Mouse (Mus musculus): ENCODE data around the gene Il1rl1.

GRCm38 (mm10) chr1:40476756-40477155 is 47.4 kb downstream of the Il1rl1 start:
- TF ChIP-seq CTCF (IDR thresholded peaks at IDR 0.05; ENCODE audit: insufficient read depth, low read length) (no peak), POLR2A (IDR thresholded peaks at IDR 0.05; ENCODE audit: borderline replicate concordance, extremely low read depth, low read depth, low read length) (no peak)
